Mouse (Mus musculus) embryonic fibroblast, embryonic 13.5 days (primary cell): ENCODE results near the gene Krt9.

Experiments
- CTCF ChIP-seq: IDR thresholded peaks from 2 replicates; pipeline ENCODE4 v1.5.1; 2011; ENCODE audit warnings: mild to moderate bottlenecking, control low read depth, low read length, moderate library complexity, borderline replicate concordance; ENCODE audit not compliant: insufficient read depth
- POLR2A ChIP-seq: IDR thresholded peaks from 2 replicates; pipeline ENCODE4 v1.6.1; 2011; ENCODE audit warnings: low read depth, mild to moderate bottlenecking, control low read depth, low read length, moderate library complexity

GRCm38 (mm10) chr11:100208542-100208941 is 15.5 kb upstream of the Krt9 start:
- no peak for TF ChIP-seq CTCF
- no peak for TF ChIP-seq POLR2A
